Mouse (Mus musculus): Measurements from ENCODE around the gene Amigo2. TPM values are rescaled to one million over a fixed set of nuclear protein-coding genes. Genes with fewer than 3 reads are reported as not detected.

Amigo2 gene
- 1.9 and 3.3 TPM in 2 replicates for polyA plus RNA-seq (2012; rRNA removed)

DNA sequence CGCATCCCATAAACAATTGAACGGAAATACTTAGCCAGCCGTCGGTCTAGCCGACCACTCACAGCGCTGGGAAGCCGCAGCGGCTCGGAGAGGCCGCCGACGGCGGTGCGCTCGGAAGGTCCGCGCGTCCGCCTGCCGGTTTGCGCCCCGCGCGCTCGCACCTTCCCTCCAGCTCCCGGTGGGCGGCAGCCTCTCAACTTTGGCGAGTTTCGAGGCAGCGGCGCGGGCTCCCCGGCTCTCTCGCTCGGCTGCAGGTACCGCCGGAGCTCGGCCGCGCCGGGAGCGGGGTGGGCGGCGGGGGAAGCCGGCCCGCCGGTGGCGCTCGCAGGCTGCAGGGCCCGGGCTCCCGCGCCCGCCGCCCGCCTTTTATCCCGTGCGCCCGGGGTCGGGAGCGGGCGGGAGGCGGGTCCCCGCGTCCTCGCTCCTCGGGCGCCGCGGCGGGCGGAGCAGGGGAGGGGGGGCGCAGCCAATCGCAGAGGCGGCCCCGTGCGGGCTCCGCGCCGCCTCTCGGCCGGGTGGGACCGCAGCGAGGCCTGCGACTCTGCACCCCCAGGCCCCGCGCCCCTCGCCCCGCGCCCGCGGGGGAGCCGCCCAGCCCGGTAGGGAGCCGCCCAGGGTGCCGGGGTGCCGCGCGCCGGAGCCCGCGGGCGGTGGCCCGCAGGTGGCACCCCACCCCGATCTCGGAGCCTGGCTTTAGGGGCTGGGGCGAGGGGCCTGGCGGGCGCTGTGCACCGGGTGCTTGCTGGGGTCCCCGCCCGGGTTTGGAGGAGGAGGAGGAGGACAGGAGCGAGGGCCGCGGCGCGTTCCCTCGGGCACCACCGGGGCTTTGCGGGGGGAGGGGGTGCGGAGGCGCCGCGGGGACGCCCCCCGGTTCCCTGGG lies at the start of gene Amigo2, which contains the start of gene Pced1b:
Gene Amigo2 (minus strand): TSS at position 377 of the 880 bp plus-strand sequence.
Gene Pced1b (plus strand): TSS at position 197 of the 880 bp plus-strand sequence.

Other genes with a start within 250 kb of the Amigo2 start
- gene Slc38a4, start 191.3 kb downstream of the Amigo2 start, polyA plus RNA-seq (2012; rRNA removed) = 3.7 and 5.4 TPM in 2 replicates
- 30.9 and 46.5 TPM in 2 replicates for gene Pced1b, start 180 bp downstream of the Amigo2 start, polyA plus RNA-seq (2012; rRNA removed)

All from ovary, adult 2 months (tissue).